Mouse (Mus musculus): ENCODE measurements around the gene Nmb. TPM values are rescaled to one million over a fixed set of nuclear protein-coding genes. Genes with fewer than 3 reads are reported as not detected.

The Nmb gene
- polyA plus RNA-seq, 1 experiment from 2014 or later, result 6.5 TPM

Other genes with a start within 250 kb of the Nmb start
- 23.9 and 24.5 TPM in 2 replicates for gene Crtc3, start 216.2 kb downstream of the Nmb start, polyA plus RNA-seq (2015; fragmentation: Nextera tagmentation; extraction: Ambion mirVana)
- 50.1 and 52.9 TPM in 2 replicates for gene Iqgap1, start 79.1 kb downstream of the Nmb start, polyA plus RNA-seq (2015; fragmentation: Nextera tagmentation; extraction: Ambion mirVana)
- gene Zscan2, start 44.2 kb downstream of the Nmb start, polyA plus RNA-seq (2015; fragmentation: Nextera tagmentation; extraction: Ambion mirVana), result 3.6 and 4.5 TPM in 2 replicates
- 32.5 TPM in 2 replicates for gene Wdr73, start 3.8 kb downstream of the Nmb start, polyA plus RNA-seq (2015; fragmentation: Nextera tagmentation; extraction: Ambion mirVana)
- 251 and 256 TPM in 2 replicates for gene Sec11a, start 42.7 kb upstream of the Nmb start, polyA plus RNA-seq (2015; fragmentation: Nextera tagmentation; extraction: Ambion mirVana)
- gene Zfp592, start 88.6 kb upstream of the Nmb start, polyA plus RNA-seq (2015; fragmentation: Nextera tagmentation; extraction: Ambion mirVana), result 10.4 and 12.9 TPM in 2 replicates
- 2.3 and 2.4 TPM in 2 replicates for gene Alpk3, start 152.5 kb upstream of the Nmb start, polyA plus RNA-seq (2015; fragmentation: Nextera tagmentation; extraction: Ambion mirVana)
- 0.06 and 0.13 TPM in 2 replicates for gene Slc28a1, start 209.7 kb upstream of the Nmb start, polyA plus RNA-seq (2015; fragmentation: Nextera tagmentation; extraction: Ambion mirVana)

All from limb, embryonic 13.5 days (tissue).